Mouse (Mus musculus): ENCODE data around the gene Nudt14. TPM values are rescaled to one million over a fixed set of nuclear protein-coding genes. Genes with fewer than 3 reads are reported as not detected.

Gene Nudt14
- polyA plus RNA-seq, 1 experiment, result 66.1 TPM

DNA sequence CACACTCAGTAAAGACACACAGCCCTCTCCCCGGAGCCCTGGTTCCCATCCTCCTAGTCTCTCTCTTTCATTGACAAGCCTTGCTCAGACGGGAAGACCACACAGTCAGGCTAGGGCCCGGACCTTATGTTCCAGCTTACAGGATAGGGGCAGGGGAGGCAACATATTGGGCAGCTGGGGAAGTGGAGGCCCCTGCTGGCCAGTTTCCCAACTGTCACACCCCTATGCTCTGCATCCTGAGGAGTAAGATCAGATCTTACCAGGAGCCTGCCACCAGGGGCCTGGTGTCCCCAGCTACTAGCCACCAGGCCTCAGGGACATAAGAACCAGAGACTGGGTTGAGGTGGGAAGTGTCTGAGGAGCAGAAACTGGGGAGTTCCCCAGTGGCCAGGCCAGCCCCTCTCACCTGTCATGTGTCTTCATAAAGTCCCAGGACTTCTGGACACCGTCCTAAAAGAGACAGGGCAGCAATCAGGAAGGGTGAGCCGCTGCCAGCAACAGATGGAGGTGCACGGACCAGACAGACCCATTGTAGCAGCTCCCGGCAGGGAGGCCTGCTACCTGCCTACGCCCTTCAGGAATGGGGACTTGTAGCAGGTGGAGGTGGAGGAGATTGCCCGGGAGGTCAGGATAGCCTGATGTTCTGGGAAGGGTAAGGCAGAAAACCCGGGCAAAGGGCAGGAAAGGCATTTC, 2.9 kb downstream of the Nudt14 start:
- WGBS, result 69% methylated on average over 10 of the region's 10 CpGs
- H3K27ac ChIP-seq (ENCODE audit: insufficient read depth, low read depth, low read length), result no peak overlapping the region
- no peak for TF ChIP-seq CTCF (conservative IDR thresholded peaks at IDR 0.05; ENCODE audit: insufficient read depth, insufficient read length, low read depth, low read length)
- no peak for TF ChIP-seq POLR2A (IDR thresholded peaks at IDR 0.05; ENCODE audit: low read depth, low read length)
- DNase-seq, result peak; percentile 36
- no peaks in the 10 kb centered on the region for H3K36me3 ChIP-seq (ENCODE audit: control insufficient read depth, insufficient read depth, low read length)
- H3K4me1 ChIP-seq (ENCODE audit: control insufficient read depth, insufficient read depth, low read length), result peaks cover 12% of the 10 kb centered on the region; the same call in 1 of the 2 replicates
- no peaks in the 10 kb centered on the region for H3K27me3 ChIP-seq (replicated peaks; ENCODE audit: control insufficient read depth, insufficient read depth, low read length)
- no peak overlapping the region for H3K4me3 ChIP-seq (ENCODE audit: insufficient read depth, low read depth, low read length)

DNA sequence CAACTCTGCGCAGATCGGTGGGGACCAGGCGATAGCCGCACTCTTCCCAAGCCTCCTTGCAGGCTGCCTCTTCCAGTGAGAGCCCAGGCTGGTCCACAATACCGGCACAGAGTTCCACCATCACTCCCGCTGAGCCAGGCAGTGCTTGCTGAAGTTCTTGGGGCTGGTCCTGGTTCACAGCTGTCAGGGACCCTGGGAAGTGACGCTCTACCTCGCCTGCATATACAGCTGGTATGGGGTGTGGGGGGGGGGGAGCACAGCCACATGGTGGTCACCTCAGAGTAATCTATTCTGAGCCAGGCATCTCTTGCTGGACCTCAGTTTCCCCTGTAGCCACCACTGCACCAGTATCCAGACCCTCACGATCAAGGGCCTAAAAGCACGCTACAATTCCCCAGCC, 3.6 kb downstream of the Nudt14 start:
- peaks cover 12% of the 10 kb centered on the region; the same call in 1 of the 2 replicates for H3K4me1 ChIP-seq (ENCODE audit: control insufficient read depth, insufficient read depth, low read length)
- TF ChIP-seq CTCF (conservative IDR thresholded peaks at IDR 0.05; ENCODE audit: insufficient read depth, insufficient read length, low read depth, low read length) (no peak), POLR2A (IDR thresholded peaks at IDR 0.05; ENCODE audit: low read depth, low read length) (no peak)
- 95% methylated on average over 10 of the region's 10 CpGs for WGBS
- H3K27me3 ChIP-seq (replicated peaks; ENCODE audit: control insufficient read depth, insufficient read depth, low read length), result no peaks in the 10 kb centered on the region
- H3K27ac ChIP-seq (ENCODE audit: insufficient read depth, low read depth, low read length), result no peak overlapping the region
- H3K4me3 ChIP-seq (ENCODE audit: insufficient read depth, low read depth, low read length), result no peak overlapping the region
- DNase-seq, result no peak
- no peaks in the 10 kb centered on the region for H3K36me3 ChIP-seq (ENCODE audit: control insufficient read depth, insufficient read depth, low read length)

DNA sequence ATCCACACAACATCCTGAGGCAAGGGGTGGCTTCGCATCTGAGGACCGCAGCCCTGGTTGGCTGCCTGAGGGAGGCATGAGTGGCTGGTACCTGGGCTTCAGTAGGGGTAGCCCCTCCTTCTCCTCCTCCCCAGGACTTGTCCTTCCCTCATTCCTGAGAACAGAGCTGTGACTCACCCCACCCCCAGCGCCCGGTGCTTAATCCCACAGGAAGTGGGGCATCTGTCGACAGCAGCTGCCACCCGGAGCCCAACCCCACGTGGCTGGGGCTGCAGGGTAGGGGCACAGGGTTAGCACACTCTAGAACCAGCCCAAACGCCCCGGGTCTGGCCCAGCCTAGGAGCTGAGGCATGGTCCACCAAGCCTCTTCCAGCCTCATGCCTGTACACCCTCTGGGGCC, 4.0 kb downstream of the Nudt14 start:
- TF ChIP-seq POLR2A (IDR thresholded peaks at IDR 0.05; ENCODE audit: low read depth, low read length), result no peak
- Histone ChIP-seq H3K4me3 (ENCODE audit: insufficient read depth, low read depth, low read length) (no peak overlapping the region), H3K27ac (ENCODE audit: insufficient read depth, low read depth, low read length) (no peak overlapping the region), H3K36me3 (ENCODE audit: control insufficient read depth, insufficient read depth, low read length) (no peaks in the 10 kb centered on the region), H3K4me1 (ENCODE audit: control insufficient read depth, insufficient read depth, low read length) (peaks cover 12% of the 10 kb centered on the region; the same call in 1 of the 2 replicates), H3K27me3 (replicated peaks; ENCODE audit: control insufficient read depth, insufficient read depth, low read length) (no peaks in the 10 kb centered on the region)
- no peak for DNase-seq
- WGBS, result 65% methylated on average over 9 of the region's 9 CpGs

DNA sequence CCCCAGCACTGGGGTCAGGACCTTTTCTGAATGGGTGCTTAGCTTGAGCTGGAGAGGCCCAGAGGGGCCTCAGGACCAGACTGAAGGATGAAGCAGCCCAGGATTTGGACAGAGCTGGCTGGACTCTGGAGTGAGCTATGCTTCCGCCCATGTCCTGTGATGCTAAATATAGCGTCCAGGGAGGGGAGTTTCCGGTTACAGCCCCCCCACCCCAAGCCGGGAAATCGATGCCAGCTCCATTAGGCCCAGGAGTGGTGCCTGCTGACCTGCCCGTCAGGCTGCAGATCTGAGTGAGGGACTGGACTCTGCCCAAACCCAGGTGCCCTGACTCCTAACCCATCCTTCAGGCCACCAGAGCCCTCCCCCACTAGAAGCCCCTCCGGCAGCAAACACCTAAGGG, 9.3 kb downstream of the Nudt14 start:
- WGBS, result 16% methylated on average over 7 of the region's 7 CpGs
- no peaks in the 10 kb centered on the region for H3K4me1 ChIP-seq (ENCODE audit: control insufficient read depth, insufficient read depth, low read length)
- no peaks in the 10 kb centered on the region for H3K36me3 ChIP-seq (ENCODE audit: control insufficient read depth, insufficient read depth, low read length)
- peaks cover 2% of the 10 kb centered on the region; the same call in 1 of the 2 replicates for H3K27me3 ChIP-seq (replicated peaks; ENCODE audit: control insufficient read depth, insufficient read depth, low read length)
- no peak overlapping the region for H3K4me3 ChIP-seq (ENCODE audit: insufficient read depth, low read depth, low read length)
- no peak overlapping the region for H3K27ac ChIP-seq (ENCODE audit: insufficient read depth, low read depth, low read length)
- DNase-seq, result no peak
- TF ChIP-seq POLR2A (IDR thresholded peaks at IDR 0.05; ENCODE audit: low read depth, low read length), result no peak
- no peak for TF ChIP-seq CTCF (conservative IDR thresholded peaks at IDR 0.05; ENCODE audit: insufficient read depth, insufficient read length, low read depth, low read length)

DNA sequence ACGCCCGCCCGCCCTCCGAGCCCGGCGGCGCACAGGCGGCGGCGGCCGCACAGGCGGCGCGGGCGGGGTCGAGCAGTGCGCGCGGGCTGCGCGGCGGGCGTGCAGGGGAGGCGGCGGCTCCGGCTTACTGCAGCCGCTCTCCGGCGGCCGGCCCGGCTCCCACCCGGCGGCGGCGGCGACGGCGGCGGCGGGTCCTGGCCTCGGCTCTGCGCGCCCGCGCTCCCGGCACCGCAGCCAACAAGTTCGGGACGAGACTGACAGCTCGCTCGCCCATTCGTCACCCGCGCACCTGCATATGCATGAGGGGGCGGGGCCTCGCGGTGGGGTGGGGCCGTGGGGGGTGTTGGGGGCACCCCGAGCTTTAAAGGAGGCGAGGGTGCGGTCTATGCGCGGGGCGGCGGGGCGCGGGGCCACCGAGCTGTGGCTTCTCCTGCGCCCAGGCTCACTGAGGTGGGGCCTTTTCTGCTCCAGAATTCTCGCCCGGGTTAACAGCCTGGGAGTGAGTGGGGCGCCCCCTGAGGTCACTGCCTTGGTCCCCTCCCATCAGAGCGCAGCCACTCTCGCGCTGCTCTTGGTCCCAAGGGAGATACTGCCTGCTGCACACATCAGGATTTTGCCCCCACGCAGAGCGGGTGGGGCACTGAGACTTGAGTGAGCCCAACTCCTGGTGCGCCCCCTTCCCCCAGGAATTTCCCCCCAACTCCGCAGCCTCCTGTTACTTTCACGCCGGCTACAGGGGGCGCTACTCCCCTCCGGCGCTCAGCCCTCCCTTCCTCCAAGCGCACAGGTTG, 12.2 kb downstream of the Nudt14 start, which contains the start of gene Jag2:
Gene Jag2 (minus strand): TSS at position 215 of the 791 bp plus-strand sequence.
- 18% methylated on average over 85 of the region's 85 CpGs for WGBS
- peak within 1 kb of the TSS; percentile 58 for H3K4me3 ChIP-seq (ENCODE audit: insufficient read depth, low read depth, low read length)
- peaks cover 2% of the 10 kb centered on the region; the same call in 1 of the 2 replicates for H3K27me3 ChIP-seq (replicated peaks; ENCODE audit: control insufficient read depth, insufficient read depth, low read length)
- H3K27ac ChIP-seq (ENCODE audit: insufficient read depth, low read depth, low read length), result no peak within 1 kb of the TSS
- no peaks in the 10 kb centered on the region for H3K36me3 ChIP-seq (ENCODE audit: control insufficient read depth, insufficient read depth, low read length)
- DNase-seq, result peak; percentile 53
- TF ChIP-seq CTCF (conservative IDR thresholded peaks at IDR 0.05; ENCODE audit: insufficient read depth, insufficient read length, low read depth, low read length) (no peak), POLR2A (IDR thresholded peaks at IDR 0.05; ENCODE audit: low read depth, low read length) (no peak)
- no peaks in the 10 kb centered on the region for H3K4me1 ChIP-seq (ENCODE audit: control insufficient read depth, insufficient read depth, low read length)

DNA sequence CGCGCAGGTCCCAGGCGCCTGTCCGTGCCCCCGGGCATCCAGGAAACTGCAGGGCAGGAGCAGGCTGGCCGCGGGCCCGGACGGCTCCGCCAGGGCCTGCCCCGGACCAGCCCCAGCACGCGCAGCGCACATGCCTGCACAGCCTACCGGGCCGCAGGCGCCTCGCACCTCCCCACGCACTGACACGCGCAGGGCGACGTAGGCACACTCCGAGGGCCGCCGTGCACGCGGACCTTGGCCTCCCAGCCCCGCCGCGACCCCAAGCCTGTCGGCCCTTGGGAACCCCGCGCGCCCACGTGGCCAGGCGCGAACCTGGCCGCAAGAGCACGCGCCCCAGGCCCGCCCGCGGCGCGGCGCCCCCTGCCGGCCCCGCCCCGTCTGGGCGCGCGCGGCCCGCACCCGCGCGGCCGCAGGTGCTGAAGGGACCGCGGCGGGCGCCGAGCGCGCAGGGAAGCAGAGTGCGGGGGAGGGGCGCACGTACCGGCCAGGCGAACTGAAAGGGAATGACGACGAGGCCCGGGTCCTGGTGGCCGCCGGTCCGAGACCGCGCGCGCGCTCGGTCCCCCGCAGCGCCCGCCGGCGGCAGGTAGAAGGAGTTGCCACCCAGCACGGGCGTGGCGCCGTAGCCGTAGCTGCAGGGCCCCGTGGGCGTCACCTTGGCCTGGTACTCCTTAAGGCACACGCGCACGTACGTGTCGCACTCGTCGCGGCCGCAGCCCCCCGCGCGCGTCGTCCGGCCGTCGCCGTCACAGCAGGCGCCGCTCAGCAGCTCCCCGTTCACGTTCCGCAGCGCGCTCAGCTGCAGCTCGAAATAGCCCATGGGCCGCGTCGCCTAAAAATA, 13.3 kb downstream of the Nudt14 start:
- no peak for TF ChIP-seq CTCF (conservative IDR thresholded peaks at IDR 0.05; ENCODE audit: insufficient read depth, insufficient read length, low read depth, low read length)
- no peak for TF ChIP-seq POLR2A (IDR thresholded peaks at IDR 0.05; ENCODE audit: low read depth, low read length)
- no peak for DNase-seq
- H3K4me1 ChIP-seq (ENCODE audit: control insufficient read depth, insufficient read depth, low read length), result no peaks in the 10 kb centered on the region
- 2% methylated on average over 124 of the region's 124 CpGs for WGBS
- peak overlapping the region; percentile 58 for H3K4me3 ChIP-seq (ENCODE audit: insufficient read depth, low read depth, low read length)
- peaks cover 2% of the 10 kb centered on the region; the same call in 1 of the 2 replicates for H3K27me3 ChIP-seq (replicated peaks; ENCODE audit: control insufficient read depth, insufficient read depth, low read length)
- no peaks in the 10 kb centered on the region for H3K36me3 ChIP-seq (ENCODE audit: control insufficient read depth, insufficient read depth, low read length)
- H3K27ac ChIP-seq (ENCODE audit: insufficient read depth, low read depth, low read length), result no peak overlapping the region
